Mouse (Mus musculus) bone marrow, adult 2 months (tissue): ENCODE data around the gene Vkorc1.

Source experiments
- CTCF ChIP-seq: fragments of 200-500 bp; IDR thresholded peaks from 2 replicates; pipeline ENCODE4 v1.5.1; 2011; ENCODE audit warnings: low read length, control low read depth; ENCODE audit not compliant: control insufficient read depth, insufficient read depth
- POLR2A ChIP-seq: fragments of 200-500 bp; IDR thresholded peaks from 2 replicates; pipeline ENCODE4 v1.6.1; 2011; ENCODE audit warnings: low read depth, mild to moderate bottlenecking, control low read depth, low read length, borderline replicate concordance; ENCODE audit not compliant: control insufficient read depth

- TF ChIP-seq POLR2A, result no peak
- TF ChIP-seq CTCF, result no peak
Observed at GRCm38 (mm10) chr7:127899997-127900396, 4.6 kb upstream of the Vkorc1 start.
